Mouse (Mus musculus) liver, embryonic 14.5 days (tissue): ENCODE data around the gene Platr17. TPM values are rescaled to one million over a fixed set of nuclear protein-coding genes. Genes with fewer than 3 reads are reported as not detected.
A peak's percentile ranks its signal among the peaks of the same experiment; 100 is the strongest.

Experiments used
- ATAC-seq: fragments of 200-750 bp; cut with Nextera tagmentation; 2 replicates; pipeline ENCODE4 v1.8.0; 2017; ENCODE audit warnings: moderate number of reproducible peaks, mild to moderate bottlenecking, moderate library complexity; ENCODE audit not compliant: insufficient read depth
- DNase-seq, 3 experiments: peaks; one replicate each; pipeline ENCODE4 v3.0.0-alpha.2; 2012 to 2013; ENCODE audit warnings: low read depth in 3 of 3, low spot score in 3 of 3
- H3K27ac ChIP-seq: fragments of 300-500 bp; sonication (generic); 2 replicates; pipeline ENCODE4 v1.5.1; 2014; ENCODE audit warnings: moderate library complexity, mild to moderate bottlenecking, control low read depth, inconsistent platforms
- H3K27me3 ChIP-seq: fragments of 300-500 bp; sonication (generic); 2 replicates; pipeline ENCODE4 v1.6.1; 2014; ENCODE audit warnings: mild to moderate bottlenecking, low read length, moderate library complexity; ENCODE audit not compliant: control insufficient read depth, insufficient read depth
- H3K36me3 ChIP-seq: fragments of 300-500 bp; sonication (generic); replicated peaks from 2 replicates; pipeline ENCODE4 v1.6.1; 2014; ENCODE audit warnings: low read depth; ENCODE audit not compliant: control insufficient read depth, insufficient read depth
- H3K4me1 ChIP-seq, 2 experiments: fragments of 200-500 bp in 1 of 2; fragments of 300-500 bp in 1 of 2; sonication (generic) in 1 of 2; replicated peaks; 2 replicates each; pipeline ENCODE4 v1.6.1; 2012 to 2014; ENCODE audit warnings: antibody characterized with exemption in 1 of 2, inconsistent platforms in 1 of 2, low read length in 1 of 2; ENCODE audit not compliant: control insufficient read depth in 2 of 2, insufficient read depth in 2 of 2
- H3K4me2 ChIP-seq: fragments of 300-500 bp; sonication (generic); 2 replicates; pipeline ENCODE4 v1.6.1; 2014; ENCODE audit warnings: low read depth, mild to moderate bottlenecking, control low read depth, moderate library complexity
- H3K4me3 ChIP-seq, 2 experiments: fragments of 200-500 bp in 1 of 2; fragments of 300-500 bp in 1 of 2; sonication (generic) in 1 of 2; 2 replicates each; pipeline ENCODE4 v1.5.1; 2012 to 2014; ENCODE audit warnings: low read depth in 2 of 2, low read length in 2 of 2, mild to moderate bottlenecking in 2 of 2, control low read depth in 1 of 2, inconsistent platforms in 1 of 2, moderate library complexity in 1 of 2; ENCODE audit not compliant: insufficient read depth in 1 of 2
- H3K9ac ChIP-seq: fragments of 300-500 bp; sonication (generic); replicated peaks from 2 replicates; pipeline ENCODE4 v1.6.1; 2014; ENCODE audit warnings: mild to moderate bottlenecking, control low read depth, moderate library complexity
- H3K9me3 ChIP-seq: fragments of 300-500 bp; sonication (generic); 2 replicates; pipeline ENCODE4 v1.6.1; 2016; ENCODE audit warnings: low read length, mixed read lengths; ENCODE audit not compliant: control insufficient read depth
- CTCF ChIP-seq: IDR thresholded peaks from 2 replicates; pipeline ENCODE4 v1.5.1; 2016; ENCODE audit warnings: antibody characterized with exemption, low read depth, control low read depth
- EP300 ChIP-seq: IDR thresholded peaks from 2 replicates; pipeline ENCODE4 v1.6.1; 2016; ENCODE audit warnings: antibody characterized with exemption, low read depth
- WGBS: fragments of 180-500 bp; shearing (Covaris S2); extraction: QIAGEN DNeasy Blood & Tissue Kit; methylation state at CpG from one replicate; pipeline ENCODE4 v1.1.7; 2014; ENCODE audit not compliant: insufficient replicate concordance; 5-methylcytosine and 5-hydroxymethylcytosine counted together
- polyA plus RNA-seq, 2 experiments: library from polyadenylated mRNA; depleted of rRNA in 1 of 2; stranded (reverse) in 1 of 2; unstranded in 1 of 2; fragments of >200 nt; fragmentation: Nextera tagmentation in 1 of 2; extraction: Ambion mirVana in 1 of 2; gene quantifications; 2 replicates each; pipeline versions ENCODE4 v1.2.1 to v1.2.3; 2012 to 2014

Platr17 gene
- polyA plus RNA-seq, 2 experiments: 0.20 to 0.36 TPM

- no peak overlapping the region for H3K9ac ChIP-seq
- H3K4me1 ChIP-seq: peaks cover 11 to 18% of the 10 kb centered on the region in 2 experiments
- DNase-seq (no peak), ATAC-seq (no peak)
- no peak overlapping the region for H3K4me2 ChIP-seq
- peaks cover 28% of the 10 kb centered on the region for H3K36me3 ChIP-seq
- no peak overlapping the region for H3K4me3 ChIP-seq
- no peak overlapping the region for H3K27ac ChIP-seq
- no peaks in the 10 kb centered on the region for H3K27me3 ChIP-seq
- WGBS: 88% methylated on average over 28 of the region's 28 CpGs
- no peaks in the 10 kb centered on the region for H3K9me3 ChIP-seq
- TF ChIP-seq CTCF: no peak
- TF ChIP-seq EP300: no peak
Measured at GRCm38 (mm10) chr17:33911813-33912414, 7.0 kb downstream of the Platr17 start.

- WGBS: 79% methylated on average over 10 of the region's 10 CpGs
- Histone ChIP-seq H3K4me1 (peaks cover 8 to 11% of the 10 kb centered on the region in 2 experiments), H3K27me3 (no peaks in the 10 kb centered on the region), H3K9ac (no peak overlapping the region), H3K4me2 (no peak overlapping the region), H3K36me3 (peaks cover 34% of the 10 kb centered on the region), H3K27ac (no peak overlapping the region), H3K9me3 (peaks cover 5% of the 10 kb centered on the region), H3K4me3 (no peak overlapping the region)
- TF ChIP-seq CTCF: no peak
- DNase-seq (no peak), ATAC-seq (no peak)
Measured at GRCm38 (mm10) chr17:33913264-33913663, 8.3 kb downstream of the Platr17 start.

- H3K9ac ChIP-seq: no peak overlapping the region
- no peak overlapping the region for H3K4me3 ChIP-seq
- H3K4me2 ChIP-seq: no peak overlapping the region
- ATAC-seq (no peak), DNase-seq (no peak)
- no peaks in the 10 kb centered on the region for H3K27me3 ChIP-seq
- H3K9me3 ChIP-seq: peaks cover 5% of the 10 kb centered on the region
- peaks cover 13% of the 10 kb centered on the region in 2 experiments for H3K4me1 ChIP-seq
- 89% methylated on average over 8 of the region's 8 CpGs for WGBS
- peaks cover 34% of the 10 kb centered on the region for H3K36me3 ChIP-seq
- no peak for TF ChIP-seq EP300
- TF ChIP-seq CTCF: no peak
- H3K27ac ChIP-seq: no peak overlapping the region
Measured at GRCm38 (mm10) chr17:33913905-33914304, 9.0 kb downstream of the Platr17 start.

- 65% methylated on average over 13 of the region's 13 CpGs for WGBS
- no peak for TF ChIP-seq EP300
- TF ChIP-seq CTCF: peak; percentile 65
- ATAC-seq (no peak), DNase-seq (no peak)
- H3K9me3 ChIP-seq: peaks cover 5% of the 10 kb centered on the region
- peaks cover 34% of the 10 kb centered on the region for H3K36me3 ChIP-seq
- H3K4me1 ChIP-seq: peaks cover 15 to 16% of the 10 kb centered on the region in 2 experiments
- H3K4me2 ChIP-seq: peak overlapping the region; percentile 75
- no peak overlapping the region; the same call in 1 of the 2 replicates for H3K9ac ChIP-seq
- H3K4me3 ChIP-seq: peak overlapping the region; percentile 1 to 71; a peak in 3 of 4 replicates
- no peaks in the 10 kb centered on the region for H3K27me3 ChIP-seq
- H3K27ac ChIP-seq: peak overlapping the region; percentile 71
Measured at GRCm38 (mm10) chr17:33914969-33915391, 10.0 kb downstream of the Platr17 start.

GRCm38 (mm10) chr17:33915671-33916250 lies 10.8 kb downstream of the Platr17 start, which contains the start of the genes Tapbp and Zbtb22:
TSS of gene Tapbp (plus strand) at chr17:33915899.
TSS of gene Zbtb22 (plus strand) at chr17:33915904.
- peaks cover 5% of the 10 kb centered on the region for H3K9me3 ChIP-seq
- ATAC-seq (peak; percentile 84), DNase-seq (peak; percentile 97)
- H3K9ac ChIP-seq: peak within 1 kb of the TSS; percentile 68
- peaks cover 34% of the 10 kb centered on the region for H3K36me3 ChIP-seq
- no peak for TF ChIP-seq EP300
- TF ChIP-seq CTCF: no peak
- H3K4me2 ChIP-seq: peak within 1 kb of the TSS; percentile 75
- H3K27ac ChIP-seq: peak within 1 kb of the TSS; percentile 71
- no peaks in the 10 kb centered on the region for H3K27me3 ChIP-seq
- WGBS: under 1% methylated on average over 34 of the region's 34 CpGs
- H3K4me1 ChIP-seq: peaks cover 10 to 16% of the 10 kb centered on the region in 2 experiments
- peak within 1 kb of the TSS; percentile 71 to 86 for H3K4me3 ChIP-seq
